Mouse (Mus musculus): Measurements from ENCODE around the gene Bhlha15. TPM values are rescaled to one million over a fixed set of nuclear protein-coding genes. Genes with fewer than 3 reads are reported as not detected.

Bhlha15 gene
- polyA plus RNA-seq, 1 experiment, result 0.15 TPM

DNA sequence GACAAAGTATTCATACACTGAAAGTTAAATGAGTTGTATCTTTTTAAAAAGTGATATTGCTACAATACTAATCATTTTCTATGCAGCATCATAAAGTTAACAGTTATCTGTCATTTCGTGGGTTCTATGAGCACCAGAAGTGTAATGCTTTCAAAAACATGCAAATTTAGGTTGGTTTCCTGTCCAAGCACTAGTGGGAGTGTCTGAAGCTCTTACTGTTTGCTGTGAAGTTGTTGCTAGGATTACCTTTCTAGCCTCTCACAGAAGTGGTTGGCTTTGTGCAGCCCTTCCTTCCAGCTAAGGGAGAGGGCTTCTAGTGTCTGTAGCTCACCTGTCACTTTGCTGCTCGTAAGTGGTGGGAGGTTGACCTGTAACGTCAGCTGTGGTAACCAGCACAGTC lies 24.3 kb upstream of the Bhlha15 start:
- H3K36me3 ChIP-seq (replicated peaks; ENCODE audit: low read length), result peaks cover 62% of the 10 kb centered on the region
- peak overlapping the region; percentile 57 for H3K4me3 ChIP-seq (replicated peaks)
- TF ChIP-seq FLI1 (IDR thresholded peaks at IDR 0.05; ENCODE audit: low read length) (no peak), GATA1 (IDR thresholded peaks at IDR 0.05; ENCODE audit: borderline replicate concordance, low read length) (no peak)
- no peaks in the 10 kb centered on the region for H3K9me3 ChIP-seq
- H3K27me3 ChIP-seq (replicated peaks), result no peaks in the 10 kb centered on the region
- peaks cover 22% of the 10 kb centered on the region for H3K4me1 ChIP-seq

GRCm38 (mm10) chr5:144169275-144169975 lies 20.7 kb upstream of the Bhlha15 start:
- TF ChIP-seq FLI1 (IDR thresholded peaks at IDR 0.05; ENCODE audit: low read length) (no peak), GATA1 (IDR thresholded peaks at IDR 0.05; ENCODE audit: borderline replicate concordance, low read length) (no peak)
- H3K9me3 ChIP-seq, result no peaks in the 10 kb centered on the region
- peaks cover 13% of the 10 kb centered on the region for H3K4me1 ChIP-seq
- no peaks in the 10 kb centered on the region for H3K27me3 ChIP-seq (replicated peaks)
- H3K36me3 ChIP-seq (replicated peaks; ENCODE audit: low read length), result peaks cover 69% of the 10 kb centered on the region
- no peak overlapping the region for H3K4me3 ChIP-seq (replicated peaks)

DNA sequence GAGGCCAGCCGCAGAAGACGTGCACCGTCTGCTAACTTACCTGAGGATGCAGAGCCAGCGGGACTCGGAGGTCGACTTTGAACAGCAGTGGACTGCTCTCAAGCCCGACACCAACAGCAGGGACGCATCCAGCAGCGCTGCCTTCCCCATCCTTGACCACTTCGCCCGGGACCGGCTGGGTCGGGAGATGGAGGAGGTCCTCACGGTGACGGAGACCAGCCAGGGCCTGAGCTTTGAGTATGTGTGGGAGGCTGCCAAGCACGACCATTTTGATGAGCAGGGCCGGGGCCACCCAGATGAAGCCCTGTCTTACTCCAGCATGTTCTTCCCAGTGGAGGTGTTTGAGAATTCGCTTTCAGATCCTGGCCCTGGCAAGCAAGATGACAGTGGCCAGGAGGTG lies 16.4 kb upstream of the Bhlha15 start:
- Histone ChIP-seq H3K36me3 (replicated peaks; ENCODE audit: low read length) (peaks cover 79% of the 10 kb centered on the region), H3K27me3 (replicated peaks) (no peaks in the 10 kb centered on the region), H3K9me3 (no peaks in the 10 kb centered on the region), H3K4me3 (replicated peaks) (no peak overlapping the region), H3K4me1 (0 out of 2 replicates have a peak, but pooled peaks cover 4% of the 10 kb centered on the region)
- TF ChIP-seq GATA1 (IDR thresholded peaks at IDR 0.05; ENCODE audit: borderline replicate concordance, low read length) (no peak), FLI1 (IDR thresholded peaks at IDR 0.05; ENCODE audit: low read length) (no peak)

- H3K4me3 ChIP-seq (replicated peaks), result no peak overlapping the region
- H3K9me3 ChIP-seq, result no peaks in the 10 kb centered on the region
- TF ChIP-seq FLI1 (IDR thresholded peaks at IDR 0.05; ENCODE audit: low read length), result no peak
- 0 out of 2 replicates have a peak, but pooled peaks cover 4% of the 10 kb centered on the region for H3K4me1 ChIP-seq
- H3K36me3 ChIP-seq (replicated peaks; ENCODE audit: low read length), result peaks cover 70% of the 10 kb centered on the region
- no peaks in the 10 kb centered on the region for H3K27me3 ChIP-seq (replicated peaks)
These were observed 11.9 kb upstream of the Bhlha15 start for GRCm38 (mm10) chr5:144178216-144178615.

DNA sequence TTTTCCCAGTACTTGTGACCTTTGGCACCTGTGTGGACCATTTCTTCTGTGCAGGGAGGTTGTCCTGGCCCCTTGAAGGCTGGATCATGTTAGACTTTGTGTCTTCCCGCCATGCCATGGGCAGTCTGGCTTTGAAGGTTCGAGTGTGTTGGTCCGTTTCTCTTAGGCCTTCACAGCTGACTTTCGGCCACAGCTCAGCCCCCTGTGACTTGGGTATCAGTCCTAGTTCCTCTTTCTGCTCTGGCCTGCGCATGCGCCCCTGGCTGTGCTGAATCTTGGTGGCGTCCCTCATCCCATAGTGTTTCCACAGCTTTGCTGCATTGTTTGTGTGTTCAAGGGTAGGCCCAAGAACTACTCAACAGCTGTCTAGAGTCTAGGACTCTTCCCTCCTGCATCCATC lies 8.8 kb upstream of the Bhlha15 start:
- Histone ChIP-seq H3K9me3 (no peaks in the 10 kb centered on the region), H3K27me3 (replicated peaks) (no peaks in the 10 kb centered on the region), H3K36me3 (replicated peaks; ENCODE audit: low read length) (peaks cover 66% of the 10 kb centered on the region), H3K4me3 (replicated peaks) (no peak overlapping the region), H3K4me1 (0 out of 2 replicates have a peak, but pooled peaks cover 4% of the 10 kb centered on the region)
- TF ChIP-seq FLI1 (IDR thresholded peaks at IDR 0.05; ENCODE audit: low read length) (no peak), GATA1 (IDR thresholded peaks at IDR 0.05; ENCODE audit: borderline replicate concordance, low read length) (no peak)

GRCm38 (mm10) chr5:144182542-144183247 lies 7.4 kb upstream of the Bhlha15 start:
- Histone ChIP-seq H3K36me3 (replicated peaks; ENCODE audit: low read length) (peaks cover 63% of the 10 kb centered on the region), H3K4me1 (0 out of 2 replicates have a peak, but pooled peaks cover 4% of the 10 kb centered on the region), H3K27me3 (replicated peaks) (no peaks in the 10 kb centered on the region), H3K4me3 (replicated peaks) (no peak overlapping the region), H3K9me3 (no peaks in the 10 kb centered on the region)
- TF ChIP-seq FLI1 (IDR thresholded peaks at IDR 0.05; ENCODE audit: low read length) (no peak), GATA1 (IDR thresholded peaks at IDR 0.05; ENCODE audit: borderline replicate concordance, low read length) (no peak)

DNA sequence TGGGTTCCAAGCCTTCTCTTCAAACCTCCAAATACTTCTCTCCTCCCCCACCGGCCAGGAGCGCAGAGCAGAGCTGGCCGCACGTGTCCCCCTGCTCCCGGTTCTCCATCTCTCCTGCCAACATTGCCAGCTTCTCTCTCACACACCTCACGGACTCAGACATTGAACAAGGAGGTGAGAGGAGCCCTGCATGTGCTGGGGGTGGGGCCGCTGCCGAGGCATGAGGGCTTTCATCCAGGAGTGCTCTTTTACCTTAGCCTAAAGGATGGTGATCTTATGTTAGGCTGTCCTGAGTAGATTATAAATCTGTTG lies 6.9 kb upstream of the Bhlha15 start:
- no peaks in the 10 kb centered on the region for H3K9me3 ChIP-seq
- H3K4me1 ChIP-seq, result 0 out of 2 replicates have a peak, but pooled peaks cover under 1% of the 10 kb centered on the region
- peaks cover 62% of the 10 kb centered on the region for H3K36me3 ChIP-seq (replicated peaks; ENCODE audit: low read length)
- TF ChIP-seq GATA1 (IDR thresholded peaks at IDR 0.05; ENCODE audit: borderline replicate concordance, low read length) (no peak), FLI1 (IDR thresholded peaks at IDR 0.05; ENCODE audit: low read length) (no peak)
- H3K27me3 ChIP-seq (replicated peaks), result no peaks in the 10 kb centered on the region
- H3K4me3 ChIP-seq (replicated peaks), result no peak overlapping the region

DNA sequence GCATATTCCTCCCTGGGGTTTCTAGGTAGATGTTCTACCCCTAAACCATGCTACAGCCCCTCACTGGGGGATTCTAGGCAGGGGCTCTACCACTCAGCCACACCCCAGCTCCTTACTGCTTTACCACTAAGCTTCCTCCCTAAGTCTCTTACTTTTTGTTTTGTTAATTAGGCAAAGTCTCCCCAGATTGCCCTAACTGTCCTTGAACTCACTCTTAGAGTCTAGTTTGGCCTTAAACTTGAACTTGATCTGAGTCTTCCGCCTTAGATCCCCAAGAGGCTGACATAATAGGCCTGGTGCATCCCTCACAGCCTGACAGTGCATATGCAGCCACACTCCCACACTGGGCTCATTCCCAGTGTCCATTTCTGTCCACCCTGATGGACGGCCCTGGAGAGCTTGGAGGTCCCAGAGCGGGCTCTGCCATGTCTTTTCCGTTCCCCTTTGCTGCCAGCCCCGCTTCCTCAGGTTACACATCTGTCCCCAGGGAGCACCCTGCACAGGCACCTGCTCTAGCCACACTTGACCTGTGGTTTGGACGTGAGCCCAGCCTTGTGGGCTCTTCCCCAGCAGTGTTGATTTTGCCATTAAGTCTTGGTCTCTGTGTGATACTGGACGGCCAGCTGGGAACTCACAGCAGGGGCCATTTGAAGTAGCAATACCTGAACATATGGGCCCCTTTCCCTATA lies 6.3 kb upstream of the Bhlha15 start:
- no peaks in the 10 kb centered on the region for H3K9me3 ChIP-seq
- H3K36me3 ChIP-seq (replicated peaks; ENCODE audit: low read length), result peaks cover 66% of the 10 kb centered on the region
- no peak for TF ChIP-seq FLI1 (IDR thresholded peaks at IDR 0.05; ENCODE audit: low read length)
- TF ChIP-seq GATA1 (IDR thresholded peaks at IDR 0.05; ENCODE audit: borderline replicate concordance, low read length), result no peak
- H3K4me1 ChIP-seq, result no peaks in the 10 kb centered on the region
- H3K27me3 ChIP-seq (replicated peaks), result no peaks in the 10 kb centered on the region
- no peak overlapping the region for H3K4me3 ChIP-seq (replicated peaks)

- Histone ChIP-seq H3K36me3 (replicated peaks; ENCODE audit: low read length) (peaks cover 60% of the 10 kb centered on the region), H3K9me3 (no peaks in the 10 kb centered on the region), H3K4me1 (peaks cover 5% of the 10 kb centered on the region), H3K27me3 (replicated peaks) (peaks cover 2% of the 10 kb centered on the region), H3K4me3 (replicated peaks) (no peak overlapping the region)
- no peak for TF ChIP-seq FLI1 (IDR thresholded peaks at IDR 0.05; ENCODE audit: low read length)
- no peak for TF ChIP-seq GATA1 (IDR thresholded peaks at IDR 0.05; ENCODE audit: borderline replicate concordance, low read length)
These were observed 5.6 kb upstream of the Bhlha15 start for GRCm38 (mm10) chr5:144184350-144185045.

All from megakaryocyte, embryonic 14.5 days (primary cell).